Mouse (Mus musculus): ENCODE results near the gene Psmb2. TPM values are rescaled to one million over a fixed set of nuclear protein-coding genes. Genes with fewer than 3 reads are reported as not detected.

The Psmb2 gene
- polyA plus RNA-seq, 1 experiment from 2014 or later, result 438 TPM

DNA sequence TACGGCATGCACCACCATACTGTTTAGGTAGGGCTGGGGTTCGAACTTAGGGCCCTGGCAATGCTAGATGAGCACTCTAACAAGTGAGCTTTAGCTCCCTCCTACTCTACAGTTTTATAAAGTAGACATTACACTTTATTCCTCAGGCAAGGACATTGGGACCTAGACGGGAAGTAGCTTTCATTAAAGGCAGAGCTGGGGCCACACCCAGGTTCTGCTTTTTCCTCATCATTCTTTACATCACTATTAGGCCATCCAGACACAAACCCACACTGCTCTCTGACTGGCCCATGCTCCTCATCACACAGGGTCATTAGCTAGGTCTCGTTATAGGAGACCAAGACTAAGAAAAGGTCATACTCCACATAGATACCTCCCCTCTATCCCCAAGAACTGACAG lies 33.6 kb upstream of the Psmb2 start:
- H3K36me3 ChIP-seq (ENCODE audit: control insufficient read depth, insufficient read depth, low read length), result no peaks in the 10 kb centered on the region
- H3K9ac ChIP-seq (ENCODE audit: low read length), result no peak overlapping the region
- H3K4me3 ChIP-seq (ENCODE audit: control insufficient read depth in 1 of 2, insufficient read depth in 1 of 2, low read depth in 1 of 2, low read length in 2 of 2), result no peak overlapping the region
- H3K27ac ChIP-seq (replicated peaks in 1 of 2; ENCODE audit: control insufficient read depth in 1 of 2, insufficient read depth in 1 of 2, low read depth in 2 of 2, low read length in 2 of 2), result no peak overlapping the region
- no peak for ATAC-seq (ENCODE audit: insufficient number of reproducible peaks, insufficient read depth, low FRiP score, low read depth)
- H3K4me1 ChIP-seq (ENCODE audit: control insufficient read depth in 2 of 2, insufficient read depth in 2 of 2, low read length in 2 of 2), result no peaks in the 10 kb centered on the region
- H3K9me3 ChIP-seq (ENCODE audit: control insufficient read depth, low read length), result no peaks in the 10 kb centered on the region
- H3K4me2 ChIP-seq (ENCODE audit: low read length), result no peak overlapping the region
- H3K27me3 ChIP-seq (ENCODE audit: control insufficient read depth, insufficient read depth, low read length), result peaks cover 17% of the 10 kb centered on the region; the same call in 1 of the 2 replicates
- 61% methylated on average over 4 of the region's 4 CpGs for WGBS

DNA sequence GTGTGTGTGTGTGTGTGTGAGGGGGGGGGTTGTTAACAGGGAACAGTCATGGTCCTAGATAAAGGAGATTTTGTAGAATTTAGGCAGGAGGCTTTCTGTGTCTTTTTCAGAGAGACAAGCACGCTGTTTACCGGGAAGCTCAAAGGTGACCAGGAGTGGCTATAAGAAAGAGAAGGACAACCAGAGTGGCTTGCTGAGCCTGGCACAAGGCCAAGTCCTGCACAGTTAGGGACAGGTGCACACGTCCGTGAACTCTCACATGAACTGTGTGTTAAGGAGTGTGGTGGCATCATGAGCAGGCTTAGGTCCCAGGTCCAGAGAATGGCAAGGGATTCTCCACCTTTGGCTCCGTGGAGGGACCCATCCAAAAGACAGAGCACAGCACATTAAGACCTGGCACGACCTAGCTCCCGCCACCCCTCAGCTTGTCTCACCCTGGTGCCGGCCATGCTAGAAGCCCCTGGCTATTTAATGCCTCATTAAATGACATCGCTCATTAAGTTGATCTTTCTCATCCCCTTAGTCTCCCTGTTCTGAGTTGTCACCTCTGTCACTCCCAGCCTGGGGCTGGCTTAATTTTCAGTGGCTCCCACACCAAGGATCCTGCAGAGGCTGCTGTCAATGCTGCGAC lies 33.0 kb upstream of the Psmb2 start:
- WGBS, result 79% methylated on average over 10 of the region's 10 CpGs
- Histone ChIP-seq H3K27me3 (ENCODE audit: control insufficient read depth, insufficient read depth, low read length) (peaks cover 12% of the 10 kb centered on the region; the same call in 1 of the 2 replicates), H3K4me2 (ENCODE audit: low read length) (no peak overlapping the region), H3K27ac (replicated peaks in 1 of 2; ENCODE audit: control insufficient read depth in 1 of 2, insufficient read depth in 1 of 2, low read depth in 2 of 2, low read length in 2 of 2) (no peak overlapping the region), H3K9ac (ENCODE audit: low read length) (no peak overlapping the region), H3K4me3 (ENCODE audit: control insufficient read depth in 1 of 2, insufficient read depth in 1 of 2, low read depth in 1 of 2, low read length in 2 of 2) (no peak overlapping the region), H3K9me3 (ENCODE audit: control insufficient read depth, low read length) (no peaks in the 10 kb centered on the region), H3K4me1 (ENCODE audit: control insufficient read depth in 2 of 2, insufficient read depth in 2 of 2, low read length in 2 of 2) (no peaks in the 10 kb centered on the region), H3K36me3 (ENCODE audit: control insufficient read depth, insufficient read depth, low read length) (no peaks in the 10 kb centered on the region)
- no peak for ATAC-seq (ENCODE audit: insufficient number of reproducible peaks, insufficient read depth, low FRiP score, low read depth)

DNA sequence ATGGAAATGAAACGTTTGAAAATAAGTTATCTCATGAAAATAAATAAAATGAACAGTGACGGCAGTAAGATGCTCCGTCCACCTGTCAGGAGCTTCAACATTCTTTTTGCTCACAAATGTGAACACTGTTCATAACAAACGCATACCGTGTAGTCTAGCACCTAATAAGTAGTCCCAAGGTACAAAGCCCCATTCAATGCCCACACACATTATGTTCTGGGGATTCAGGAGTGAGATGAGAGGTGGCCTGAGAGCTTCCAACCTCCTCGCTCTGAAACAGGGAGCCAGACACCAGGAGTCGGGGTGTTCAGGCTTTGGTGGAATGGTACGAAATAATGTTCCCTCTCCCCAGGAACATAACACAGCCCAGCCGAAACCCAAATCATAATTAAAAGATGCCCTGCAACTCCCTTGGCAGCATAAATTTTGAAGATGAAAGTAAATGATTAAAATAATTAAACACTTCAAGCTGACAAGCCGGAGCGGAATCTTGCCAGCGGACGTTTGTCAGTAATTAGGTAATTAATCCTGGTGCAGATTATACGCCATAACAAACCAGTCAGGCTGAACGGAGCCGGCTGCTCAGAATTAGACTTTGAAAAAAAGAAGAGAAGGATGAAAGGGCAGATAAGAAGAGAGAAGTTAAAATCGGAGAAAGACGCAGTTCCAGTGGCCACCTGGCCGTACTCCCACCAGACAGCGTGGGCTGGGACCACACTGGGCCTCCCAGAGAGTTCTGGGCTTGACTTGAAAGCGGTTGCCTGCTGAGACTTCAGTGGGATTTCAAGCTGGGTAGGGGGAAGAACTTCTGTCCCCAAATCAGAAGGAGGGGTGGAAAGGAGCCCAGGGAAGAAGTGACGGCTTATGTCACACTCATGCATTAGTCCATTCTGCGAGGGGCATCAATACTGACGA lies 29.2 kb upstream of the Psmb2 start:
- Histone ChIP-seq H3K4me1 (ENCODE audit: control insufficient read depth in 2 of 2, insufficient read depth in 2 of 2, low read length in 2 of 2) (no peaks in the 10 kb centered on the region), H3K36me3 (ENCODE audit: control insufficient read depth, insufficient read depth, low read length) (no peaks in the 10 kb centered on the region), H3K4me3 (ENCODE audit: control insufficient read depth in 1 of 2, insufficient read depth in 1 of 2, low read depth in 1 of 2, low read length in 2 of 2) (no peak overlapping the region), H3K4me2 (ENCODE audit: low read length) (no peak overlapping the region), H3K27ac (replicated peaks in 1 of 2; ENCODE audit: control insufficient read depth in 1 of 2, insufficient read depth in 1 of 2, low read depth in 2 of 2, low read length in 2 of 2) (no peak overlapping the region), H3K9ac (ENCODE audit: low read length) (no peak overlapping the region), H3K9me3 (ENCODE audit: control insufficient read depth, low read length) (no peaks in the 10 kb centered on the region), H3K27me3 (ENCODE audit: control insufficient read depth, insufficient read depth, low read length) (peaks cover 12% of the 10 kb centered on the region; the same call in 1 of the 2 replicates)
- no peak for ATAC-seq (ENCODE audit: insufficient number of reproducible peaks, insufficient read depth, low FRiP score, low read depth)
- 58% methylated on average over 24 of the region's 24 CpGs for WGBS

DNA sequence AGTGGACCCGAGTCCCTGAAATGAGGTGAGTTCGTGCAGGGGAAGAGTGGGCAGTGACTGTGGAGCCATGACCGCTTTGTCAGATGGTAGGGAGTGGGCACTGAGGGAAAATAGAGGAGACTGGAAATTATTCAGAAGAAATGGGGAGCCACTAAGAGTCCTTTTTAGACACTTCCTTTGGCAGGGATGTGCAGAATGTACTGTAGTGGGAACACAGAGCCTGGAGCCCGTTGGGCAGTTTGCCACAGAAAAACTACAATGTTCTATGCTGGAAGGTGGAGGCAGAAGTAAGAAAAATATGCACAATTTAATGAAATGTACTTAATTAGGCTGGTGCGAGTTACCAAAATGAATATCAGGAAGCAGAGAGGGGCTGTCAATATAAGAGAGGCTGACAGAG lies 24.3 kb upstream of the Psmb2 start:
- H3K36me3 ChIP-seq (ENCODE audit: control insufficient read depth, insufficient read depth, low read length), result no peaks in the 10 kb centered on the region
- no peaks in the 10 kb centered on the region for H3K9me3 ChIP-seq (ENCODE audit: control insufficient read depth, low read length)
- H3K27ac ChIP-seq (replicated peaks in 1 of 2; ENCODE audit: control insufficient read depth in 1 of 2, insufficient read depth in 1 of 2, low read depth in 2 of 2, low read length in 2 of 2), result no peak overlapping the region
- ATAC-seq (ENCODE audit: insufficient number of reproducible peaks, insufficient read depth, low FRiP score, low read depth), result no peak
- no peak overlapping the region for H3K9ac ChIP-seq (ENCODE audit: low read length)
- no peak overlapping the region for H3K4me2 ChIP-seq (ENCODE audit: low read length)
- H3K4me1 ChIP-seq (ENCODE audit: control insufficient read depth in 2 of 2, insufficient read depth in 2 of 2, low read length in 2 of 2), result no peaks in the 10 kb centered on the region
- WGBS, result 76% methylated on average over 5 of the region's 5 CpGs
- peaks cover 3% of the 10 kb centered on the region; the same call in 1 of the 2 replicates for H3K27me3 ChIP-seq (ENCODE audit: control insufficient read depth, insufficient read depth, low read length)
- no peak overlapping the region for H3K4me3 ChIP-seq (ENCODE audit: control insufficient read depth in 1 of 2, insufficient read depth in 1 of 2, low read depth in 1 of 2, low read length in 2 of 2)

DNA sequence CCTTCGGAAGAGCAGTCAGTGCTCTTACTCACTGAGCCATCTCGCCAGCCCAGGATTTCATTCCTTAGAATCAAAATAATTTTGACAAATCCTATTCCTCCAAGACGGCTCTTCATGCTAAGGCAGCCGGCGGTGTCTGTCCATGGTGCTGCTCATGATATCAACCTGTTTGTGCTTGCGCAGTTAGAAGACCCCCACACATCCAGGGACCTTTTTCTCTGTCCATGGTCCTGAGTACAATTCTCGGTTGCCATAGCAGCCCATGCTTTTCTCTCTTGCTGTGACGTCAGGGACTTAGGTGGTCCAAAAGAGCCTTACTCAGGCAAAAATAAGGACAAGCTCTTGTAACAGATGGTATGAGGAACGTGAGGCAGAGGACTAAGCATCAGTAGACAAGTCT lies 22.1 kb upstream of the Psmb2 start:
- no peak overlapping the region for H3K4me2 ChIP-seq (ENCODE audit: low read length)
- H3K9ac ChIP-seq (ENCODE audit: low read length), result no peak overlapping the region
- no peak overlapping the region for H3K4me3 ChIP-seq (ENCODE audit: control insufficient read depth in 1 of 2, insufficient read depth in 1 of 2, low read depth in 1 of 2, low read length in 2 of 2)
- no peaks in the 10 kb centered on the region for H3K9me3 ChIP-seq (ENCODE audit: control insufficient read depth, low read length)
- H3K4me1 ChIP-seq (ENCODE audit: control insufficient read depth in 2 of 2, insufficient read depth in 2 of 2, low read length in 2 of 2), result no peaks in the 10 kb centered on the region
- no peak overlapping the region for H3K27ac ChIP-seq (replicated peaks in 1 of 2; ENCODE audit: control insufficient read depth in 1 of 2, insufficient read depth in 1 of 2, low read depth in 2 of 2, low read length in 2 of 2)
- H3K36me3 ChIP-seq (ENCODE audit: control insufficient read depth, insufficient read depth, low read length), result no peaks in the 10 kb centered on the region
- no peaks in the 10 kb centered on the region for H3K27me3 ChIP-seq (ENCODE audit: control insufficient read depth, insufficient read depth, low read length)
- 7% methylated on average over 9 of the region's 9 CpGs for whole genome bisulfite sequencing
- ATAC-seq (ENCODE audit: insufficient number of reproducible peaks, insufficient read depth, low FRiP score, low read depth), result no peak

DNA sequence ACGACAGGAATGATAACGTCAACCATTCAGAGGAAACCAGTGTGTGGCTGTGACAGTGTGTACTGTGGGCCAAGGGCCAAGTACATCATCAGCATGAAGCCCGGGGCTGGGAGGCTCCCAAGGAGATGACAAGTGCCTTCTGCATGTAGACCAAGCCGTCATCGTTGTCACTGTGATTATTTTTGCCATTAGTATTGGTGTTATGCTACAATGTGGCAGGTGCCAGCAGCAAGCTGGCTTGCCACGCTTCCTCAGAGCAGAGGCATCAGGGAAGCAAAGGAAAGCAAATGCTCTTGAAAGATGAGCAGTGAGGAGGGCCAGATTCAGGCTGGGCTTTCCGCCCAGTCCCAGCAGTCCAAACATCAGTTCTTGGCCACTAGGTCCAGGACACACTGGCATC lies 16.2 kb upstream of the Psmb2 start:
- Histone ChIP-seq H3K27ac (replicated peaks in 1 of 2; ENCODE audit: control insufficient read depth in 1 of 2, insufficient read depth in 1 of 2, low read depth in 2 of 2, low read length in 2 of 2) (no peak overlapping the region), H3K4me2 (ENCODE audit: low read length) (no peak overlapping the region), H3K27me3 (ENCODE audit: control insufficient read depth, insufficient read depth, low read length) (peaks cover 7% of the 10 kb centered on the region; the same call in 1 of the 2 replicates), H3K4me3 (ENCODE audit: control insufficient read depth in 1 of 2, insufficient read depth in 1 of 2, low read depth in 1 of 2, low read length in 2 of 2) (no peak overlapping the region), H3K36me3 (ENCODE audit: control insufficient read depth, insufficient read depth, low read length) (no peaks in the 10 kb centered on the region), H3K9ac (ENCODE audit: low read length) (no peak overlapping the region), H3K4me1 (ENCODE audit: control insufficient read depth in 2 of 2, insufficient read depth in 2 of 2, low read length in 2 of 2) (no peaks in the 10 kb centered on the region), H3K9me3 (ENCODE audit: control insufficient read depth, low read length) (no peaks in the 10 kb centered on the region)
- 64% methylated on average over 7 of the region's 7 CpGs for WGBS
- ATAC-seq (ENCODE audit: insufficient number of reproducible peaks, insufficient read depth, low FRiP score, low read depth), result no peak

DNA sequence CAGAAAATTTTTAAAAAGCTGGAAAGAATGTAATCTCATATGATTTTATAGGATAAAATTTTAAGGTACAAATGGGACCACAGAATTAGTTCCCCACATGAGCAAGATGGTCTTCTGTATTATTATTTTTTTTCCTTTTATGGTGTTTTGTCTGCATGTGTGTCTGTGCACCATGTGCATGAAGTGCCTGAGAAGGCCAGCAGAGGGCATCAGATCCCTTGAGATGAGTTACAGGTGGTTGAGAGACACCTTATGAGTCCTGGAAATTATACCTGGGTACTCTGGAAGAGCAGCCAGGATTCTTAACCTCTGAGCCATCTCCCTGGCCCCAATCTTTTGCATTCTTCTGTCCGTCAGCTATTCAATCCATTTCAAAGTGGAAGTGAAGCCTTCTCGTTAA lies 10.4 kb upstream of the Psmb2 start:
- ATAC-seq (ENCODE audit: insufficient number of reproducible peaks, insufficient read depth, low FRiP score, low read depth), result no peak
- no peak overlapping the region for H3K4me3 ChIP-seq (ENCODE audit: control insufficient read depth in 1 of 2, insufficient read depth in 1 of 2, low read depth in 1 of 2, low read length in 2 of 2)
- peaks cover 6% of the 10 kb centered on the region; the same call in 1 of the 2 replicates for H3K9me3 ChIP-seq (ENCODE audit: control insufficient read depth, low read length)
- no peaks in the 10 kb centered on the region for H3K36me3 ChIP-seq (ENCODE audit: control insufficient read depth, insufficient read depth, low read length)
- WGBS, result 83% methylated on average over 2 of the region's 2 CpGs
- no peaks in the 10 kb centered on the region for H3K4me1 ChIP-seq (ENCODE audit: control insufficient read depth in 2 of 2, insufficient read depth in 2 of 2, low read length in 2 of 2)
- H3K27me3 ChIP-seq (ENCODE audit: control insufficient read depth, insufficient read depth, low read length), result 0 out of 2 replicates have a peak, but pooled peaks cover 2% of the 10 kb centered on the region
- H3K4me2 ChIP-seq (ENCODE audit: low read length), result no peak overlapping the region
- no peak overlapping the region for H3K9ac ChIP-seq (ENCODE audit: low read length)
- no peak overlapping the region for H3K27ac ChIP-seq (replicated peaks in 1 of 2; ENCODE audit: control insufficient read depth in 1 of 2, insufficient read depth in 1 of 2, low read depth in 2 of 2, low read length in 2 of 2)

All from heart, embryonic 14.5 days (tissue).